Mouse (Mus musculus) neural tube, embryonic 15.5 days (tissue): Measurements from ENCODE around the gene Mafg. TPM values are rescaled to one million over a fixed set of nuclear protein-coding genes. Genes with fewer than 3 reads are reported as not detected.
"Not testable (repeated sequence)": the region's sequence is repeated elsewhere in the genome, so short reads cannot be mapped to it uniquely, and the experiment has no call there.

Experiments
- ATAC-seq: fragments of 200-750 bp; cut with Nextera tagmentation; 2 replicates; pipeline ENCODE4 v1.8.0; 2017; ENCODE audit warnings: mild to moderate bottlenecking, moderate TSS enrichment, moderate library complexity; ENCODE audit not compliant: low FRiP score
- H3K27ac ChIP-seq: fragments of 300-500 bp; sonication (generic); replicated peaks from 2 replicates; pipeline ENCODE4 v1.5.1; 2015; ENCODE audit warnings: mild to moderate bottlenecking, inconsistent platforms
- H3K27me3 ChIP-seq: fragments of 300-500 bp; sonication (generic); replicated peaks from 2 replicates; pipeline ENCODE4 v1.6.1; 2015; ENCODE audit warnings: inconsistent platforms
- H3K36me3 ChIP-seq: fragments of 300-500 bp; sonication (generic); 2 replicates; pipeline ENCODE4 v1.6.1; 2015; ENCODE audit warnings: inconsistent platforms
- H3K4me1 ChIP-seq: fragments of 300-500 bp; sonication (generic); 2 replicates; pipeline ENCODE4 v1.6.1; 2015; ENCODE audit warnings: inconsistent platforms
- H3K4me2 ChIP-seq: fragments of 300-500 bp; sonication (generic); 2 replicates; pipeline ENCODE4 v1.6.1; 2015; ENCODE audit warnings: inconsistent platforms, mild to moderate bottlenecking, moderate library complexity
- H3K4me3 ChIP-seq: fragments of 300-500 bp; sonication (generic); replicated peaks from 2 replicates; pipeline ENCODE4 v1.5.1; 2015; ENCODE audit warnings: mild to moderate bottlenecking, inconsistent platforms
- H3K9ac ChIP-seq: fragments of 300-500 bp; sonication (generic); replicated peaks from 2 replicates; pipeline ENCODE4 v1.6.1; 2015; ENCODE audit warnings: mild to moderate bottlenecking, inconsistent platforms
- H3K9me3 ChIP-seq: fragments of 300-500 bp; sonication (generic); replicated peaks from 2 replicates; pipeline ENCODE4 v1.6.1; 2016; ENCODE audit warnings: inconsistent platforms
- WGBS: fragments of 180-500 bp; shearing (Covaris S2); methylation state at CpG from one replicate; pipeline ENCODE4 v1.1.7; 2015; ENCODE audit warnings: mixed read lengths; 5-methylcytosine and 5-hydroxymethylcytosine counted together
- polyA plus RNA-seq: library from polyadenylated mRNA; unstranded; fragments of >200 nt; fragmentation: Nextera tagmentation; extraction: Ambion mirVana; gene quantifications from 2 replicates; pipeline ENCODE4 v1.2.1, GENCODE M21; 2015

The Mafg gene
- polyA plus RNA-seq, 1 experiment from 2014 or later = 41.0 TPM

DNA sequence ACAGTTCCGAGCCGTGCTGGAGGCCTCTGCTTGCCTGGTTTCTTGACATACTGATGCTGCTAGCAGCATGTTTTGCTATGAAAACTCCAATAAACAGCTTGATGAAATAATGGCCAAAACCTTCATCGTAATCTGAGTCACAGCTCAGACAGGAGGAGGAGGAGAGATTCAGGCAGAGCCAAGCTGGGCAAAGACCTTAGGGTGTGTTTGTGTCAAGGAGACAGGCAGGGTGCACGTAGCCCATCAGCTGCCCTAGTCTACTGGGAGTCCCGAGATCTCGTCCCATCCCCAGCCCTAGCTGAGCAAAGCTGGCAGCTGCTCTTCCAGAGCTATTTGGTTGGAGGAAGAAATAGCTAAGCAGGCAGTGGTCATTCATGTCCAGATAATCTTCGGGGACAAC is 27.7 kb downstream of the Mafg start:
- Histone ChIP-seq H3K27ac (no peak overlapping the region), H3K27me3 (peaks cover 3% of the 10 kb centered on the region; the same call in 1 of the 2 replicates), H3K9ac (no peak overlapping the region), H3K4me3 (no peak overlapping the region), H3K36me3 (peaks cover 65% of the 10 kb centered on the region), H3K4me1 (peaks cover 12% of the 10 kb centered on the region), H3K4me2 (no peak overlapping the region), H3K9me3 (no peaks in the 10 kb centered on the region)
- WGBS = 92% methylated on average over 7 of the region's 7 CpGs
- no peak for ATAC-seq

DNA sequence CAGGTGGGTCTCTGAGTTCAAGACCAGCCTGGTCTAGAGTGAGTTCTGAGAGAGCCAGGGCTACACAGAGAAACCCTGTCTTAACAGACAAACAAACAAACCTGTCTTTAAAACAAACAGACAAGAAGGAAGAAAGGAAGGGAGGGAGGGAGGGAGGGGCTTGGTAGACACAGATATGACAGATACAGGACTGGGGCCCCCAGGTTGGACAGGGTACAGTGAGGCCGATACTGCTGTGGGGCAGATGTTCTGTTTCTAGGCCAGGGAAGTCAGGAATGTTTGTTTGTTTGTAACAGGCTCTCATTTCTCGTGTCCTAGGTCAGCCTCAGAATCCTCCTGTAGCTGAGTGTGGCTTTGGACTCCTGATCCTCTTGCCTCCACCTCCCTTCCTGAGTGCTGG is 29.9 kb downstream of the Mafg start:
- Histone ChIP-seq H3K27ac (no peak overlapping the region), H3K9me3 (no peaks in the 10 kb centered on the region), H3K4me2 (no peak overlapping the region), H3K4me1 (peaks cover 16% of the 10 kb centered on the region), H3K9ac (no peak overlapping the region), H3K4me3 (no peak overlapping the region), H3K27me3 (no peaks in the 10 kb centered on the region), H3K36me3 (peaks cover 58% of the 10 kb centered on the region)
- ATAC-seq = no peak
- 90% methylated on average over 2 of the region's 2 CpGs for WGBS

DNA sequence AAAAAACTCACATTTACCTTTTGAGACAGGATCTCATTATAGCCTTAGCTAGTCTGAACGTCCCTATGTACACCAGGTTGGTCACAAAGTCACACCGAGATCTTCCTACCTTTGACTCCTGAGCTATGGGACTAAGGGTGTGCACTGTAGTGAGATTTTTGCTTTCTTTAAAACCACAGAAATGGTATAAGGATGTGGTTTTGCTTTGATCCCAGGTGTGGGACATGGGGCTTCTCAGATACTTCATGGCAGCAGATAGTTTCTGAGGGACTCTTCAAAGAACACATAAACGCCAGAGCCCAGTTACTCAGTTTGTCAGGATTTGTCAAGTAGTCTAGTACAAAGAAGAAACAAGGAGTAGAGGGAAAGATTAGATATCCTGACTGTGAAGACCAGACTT is 32.7 kb downstream of the Mafg start:
- Histone ChIP-seq H3K27ac (no peak overlapping the region), H3K4me3 (no peak overlapping the region), H3K4me2 (no peak overlapping the region), H3K9me3 (no peaks in the 10 kb centered on the region), H3K36me3 (peaks cover 56% of the 10 kb centered on the region), H3K4me1 (peaks cover 28% of the 10 kb centered on the region), H3K27me3 (no peaks in the 10 kb centered on the region), H3K9ac (no peak overlapping the region)
- ATAC-seq = no peak
- WGBS = 99% methylated on average over 3 of the region's 3 CpGs

DNA sequence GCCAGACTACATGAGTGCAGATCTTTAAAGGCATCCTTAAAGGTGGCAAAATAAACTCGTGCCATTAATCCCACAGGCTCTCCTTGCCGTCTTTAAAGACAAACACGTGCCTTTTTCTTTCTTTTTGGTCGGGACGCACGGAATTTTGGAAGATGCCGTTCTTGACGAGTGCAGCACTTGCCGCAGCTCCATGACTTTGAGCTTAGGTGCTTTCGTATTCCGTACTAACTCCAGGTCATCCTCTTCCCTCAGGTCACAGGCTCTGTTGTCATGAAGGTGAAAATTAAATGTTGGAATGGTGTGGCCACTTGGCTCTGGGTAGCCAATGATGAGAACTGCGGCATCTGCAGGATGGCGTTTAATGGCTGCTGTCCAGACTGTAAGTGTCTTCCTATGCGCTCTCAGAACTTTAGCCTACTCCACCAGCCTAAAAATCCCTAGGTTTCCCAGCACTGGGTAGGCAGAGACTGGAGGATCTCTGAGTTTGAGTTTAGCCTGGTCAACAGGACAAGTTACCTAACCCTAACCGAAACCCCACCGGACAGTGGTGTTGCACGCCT is 34.3 kb downstream of the Mafg start:
- ATAC-seq = no peak
- Histone ChIP-seq H3K27me3 (no peaks in the 10 kb centered on the region), H3K4me2 (peak overlapping the region; percentile 74), H3K9me3 (no peaks in the 10 kb centered on the region), H3K4me3 (peak overlapping the region; percentile 97), H3K9ac (peak overlapping the region; percentile 96), H3K36me3 (peaks cover 54% of the 10 kb centered on the region), H3K27ac (peak overlapping the region; percentile 90), H3K4me1 (peaks cover 28% of the 10 kb centered on the region)
- 51% methylated on average over 17 of the region's 17 CpGs for WGBS

DNA sequence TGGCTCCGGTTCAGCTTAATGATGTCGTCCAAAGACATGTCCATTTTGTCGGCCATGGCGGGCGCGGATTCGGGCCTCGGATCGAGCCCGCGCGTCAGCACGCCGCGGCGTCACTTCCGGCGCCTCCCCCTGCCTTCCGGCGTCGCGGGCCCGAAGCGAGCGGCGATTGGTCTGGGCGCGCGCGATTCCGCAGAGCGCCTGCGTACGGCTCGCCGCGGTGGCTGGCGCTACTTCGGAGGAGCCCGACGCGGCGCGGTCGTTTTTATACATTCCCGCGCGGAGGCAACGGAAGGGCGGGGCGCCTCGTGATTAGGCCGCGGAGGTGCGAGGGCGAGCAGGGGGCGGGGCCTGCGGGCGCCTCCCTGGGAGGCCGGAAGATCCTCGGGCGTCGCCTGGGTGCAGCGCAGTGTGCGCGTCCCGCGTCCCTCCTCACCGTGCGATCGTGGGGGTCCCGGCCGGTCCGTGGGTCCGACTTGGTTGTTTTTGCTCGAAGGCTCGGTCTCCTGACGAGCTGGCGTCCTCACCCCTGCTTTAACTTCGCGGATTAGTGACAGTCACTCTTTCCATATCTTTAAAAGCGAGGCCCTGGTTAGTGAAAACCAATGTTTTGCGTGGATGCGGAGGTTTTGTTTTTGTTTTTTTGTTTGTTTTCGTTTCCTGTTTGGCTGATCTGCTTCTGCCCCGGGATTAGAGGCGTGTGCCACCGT is 35.0 kb downstream of the Mafg start, which contains the start of the genes Alyref and Anapc11:
Alyref (minus strand) TSS at position 83 of the 707 bp plus-strand sequence.
Anapc11 (plus strand) TSS at position 139 of the 707 bp plus-strand sequence.
- Histone ChIP-seq H3K4me2 (peak within 1 kb of the TSS; percentile 95), H3K27ac (peak within 1 kb of the TSS; percentile 90), H3K36me3 (peaks cover 55% of the 10 kb centered on the region), H3K27me3 (no peaks in the 10 kb centered on the region), H3K4me3 (peak within 1 kb of the TSS; percentile 97), H3K4me1 (peaks cover 30% of the 10 kb centered on the region), H3K9me3 (no peaks in the 10 kb centered on the region), H3K9ac (peak within 1 kb of the TSS; percentile 96)
- under 1% methylated on average over 88 of the region's 88 CpGs for WGBS
- peak; percentile 97 for ATAC-seq

DNA sequence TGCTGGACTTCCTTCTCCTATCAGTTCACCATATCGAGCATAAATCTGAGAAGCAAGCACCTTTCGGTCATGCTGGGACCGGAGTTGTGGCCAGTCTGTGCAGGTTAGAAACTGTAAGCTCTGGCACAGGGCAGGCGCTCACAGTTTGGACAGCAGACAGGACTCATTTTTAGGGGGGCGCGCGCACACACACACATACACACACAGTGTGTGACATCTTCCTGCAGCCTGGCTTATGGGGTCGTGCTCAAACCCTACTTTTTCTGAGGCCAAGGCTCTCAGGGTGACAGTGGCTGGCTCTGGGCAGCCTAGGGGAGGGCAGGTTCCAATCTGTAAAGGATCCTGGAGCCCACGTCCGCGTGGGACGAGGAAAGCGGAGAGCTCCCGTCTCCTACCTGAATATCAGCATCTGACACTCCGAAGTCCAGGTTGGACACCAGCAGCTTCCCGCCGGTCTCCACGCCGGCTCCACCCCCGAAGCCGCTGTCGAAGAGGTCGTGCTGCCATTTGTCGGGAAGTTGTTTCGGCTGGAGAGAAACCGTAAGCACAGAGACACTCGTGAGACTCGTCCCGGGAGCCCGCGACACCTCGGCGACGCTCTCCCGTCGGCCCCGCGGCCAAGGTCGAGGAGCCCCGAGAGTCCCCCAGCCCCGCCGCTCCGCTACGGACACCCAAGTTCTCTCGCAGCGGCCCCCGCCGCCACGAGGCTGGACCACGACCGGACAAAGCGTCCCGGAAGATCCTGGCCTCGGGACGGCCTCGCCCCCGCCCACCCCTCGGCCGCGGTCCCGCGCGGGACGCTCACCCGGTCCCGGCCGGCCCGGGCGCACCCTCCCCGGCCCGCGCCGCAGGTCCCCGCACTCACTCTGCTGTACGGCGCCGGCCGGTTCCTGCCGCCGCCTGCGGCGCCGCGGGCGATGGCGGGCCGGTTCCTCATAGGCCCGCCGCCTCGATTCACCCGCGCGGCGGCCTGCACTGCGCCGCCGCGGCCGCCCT is 35.9 kb downstream of the Mafg start:
- WGBS = 4% methylated on average over 99 of the region's 99 CpGs
- Histone ChIP-seq H3K27ac (peak overlapping the region; percentile 90), H3K36me3 (peaks cover 55% of the 10 kb centered on the region), H3K27me3 (no peaks in the 10 kb centered on the region), H3K4me1 (peaks cover 31% of the 10 kb centered on the region), H3K9me3 (no peaks in the 10 kb centered on the region), H3K4me2 (peak overlapping the region; percentile 95), H3K4me3 (peak overlapping the region; percentile 97), H3K9ac (peak overlapping the region; percentile 96)
- peak; percentile 62 for ATAC-seq

DNA sequence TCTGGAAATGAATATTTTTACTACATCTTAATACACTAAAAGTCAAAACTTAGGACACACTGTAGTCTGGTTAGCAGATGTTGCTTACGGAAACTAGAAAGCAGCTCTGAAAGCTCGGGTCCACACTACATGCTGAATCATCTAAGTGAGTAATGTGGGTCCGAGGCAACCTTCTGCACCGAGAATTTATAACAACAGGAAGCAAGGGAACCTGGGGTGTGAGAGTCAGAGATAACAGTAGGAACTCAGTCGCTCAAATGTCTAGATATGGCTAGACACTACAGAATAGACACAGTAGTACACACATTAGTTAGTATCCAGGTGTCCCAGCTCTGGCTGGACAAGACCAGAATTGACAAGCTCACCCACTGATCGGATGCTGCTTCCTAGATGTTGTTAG is 44.9 kb downstream of the Mafg start:
- H3K27ac ChIP-seq = no peak overlapping the region
- ATAC-seq = no peak
- WGBS = 93% methylated on average over 6 of the region's 6 CpGs
- no peaks in the 10 kb centered on the region for H3K27me3 ChIP-seq
- no peak overlapping the region for H3K4me2 ChIP-seq
- H3K36me3 ChIP-seq = peaks cover 88% of the 10 kb centered on the region
- H3K4me3 ChIP-seq = no peak overlapping the region
- H3K9ac ChIP-seq = no peak overlapping the region
- 0 out of 2 replicates have a peak, but pooled peaks cover 2% of the 10 kb centered on the region for H3K4me1 ChIP-seq
- no peaks in the 10 kb centered on the region for H3K9me3 ChIP-seq

DNA sequence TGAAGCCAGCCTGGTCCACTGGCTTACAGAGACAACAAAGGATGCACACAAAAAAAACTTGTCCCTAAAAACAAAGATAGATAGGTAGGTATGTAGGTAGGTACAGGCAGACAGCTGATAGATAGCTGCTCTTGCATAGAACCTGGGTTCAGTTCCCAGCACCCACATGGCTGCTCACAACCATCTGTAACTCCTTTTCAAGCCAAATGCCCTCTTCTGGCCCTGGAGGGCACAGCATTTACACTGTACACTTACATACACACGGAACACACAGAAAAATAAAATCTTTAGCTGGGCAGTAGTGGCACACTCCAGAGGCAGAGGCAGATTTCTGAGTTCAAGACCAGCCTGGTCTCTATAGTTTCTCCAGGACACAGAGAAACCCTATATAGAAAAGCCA is 49.5 kb downstream of the Mafg start:
- H3K4me1 ChIP-seq = peaks cover 25% of the 10 kb centered on the region
- WGBS = 94% methylated on average over 1 of the region's 1 CpGs
- H3K9me3 ChIP-seq = no peaks in the 10 kb centered on the region
- no peak overlapping the region for H3K4me2 ChIP-seq
- H3K36me3 ChIP-seq = peaks cover 49% of the 10 kb centered on the region
- no peak for ATAC-seq
- no peak overlapping the region for H3K9ac ChIP-seq
- no peak overlapping the region for H3K27ac ChIP-seq
- H3K27me3 ChIP-seq = no peaks in the 10 kb centered on the region
- no peak overlapping the region for H3K4me3 ChIP-seq

DNA sequence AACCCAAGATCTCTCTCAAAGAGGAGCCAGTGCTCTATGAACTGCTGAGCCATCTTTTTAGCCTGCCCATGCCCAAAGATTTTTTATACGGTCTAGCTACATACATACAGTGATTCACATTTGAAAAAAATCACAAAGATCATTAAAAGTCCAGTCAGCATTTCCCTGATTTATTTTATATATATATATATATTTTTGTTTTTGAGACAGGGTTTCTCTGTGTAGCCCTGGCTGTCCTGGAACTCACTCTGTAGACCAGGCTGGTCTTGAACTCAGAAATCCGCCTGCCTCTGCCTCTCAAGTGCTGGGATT is 50.5 kb downstream of the Mafg start:
- H3K9me3 ChIP-seq, H3K4me3 ChIP-seq, H3K4me2 ChIP-seq, H3K27me3 ChIP-seq, ATAC-seq, H3K9ac ChIP-seq: not testable (repeated sequence)
- WGBS = 94% methylated on average over 2 of the region's 2 CpGs
- Histone ChIP-seq H3K27ac (0 out of 2 replicates have a peak overlapping the region, but pooled peaks have one; percentile 97), H3K4me1 (peaks cover 28% of the 10 kb centered on the region), H3K36me3 (peaks cover 51% of the 10 kb centered on the region)

DNA sequence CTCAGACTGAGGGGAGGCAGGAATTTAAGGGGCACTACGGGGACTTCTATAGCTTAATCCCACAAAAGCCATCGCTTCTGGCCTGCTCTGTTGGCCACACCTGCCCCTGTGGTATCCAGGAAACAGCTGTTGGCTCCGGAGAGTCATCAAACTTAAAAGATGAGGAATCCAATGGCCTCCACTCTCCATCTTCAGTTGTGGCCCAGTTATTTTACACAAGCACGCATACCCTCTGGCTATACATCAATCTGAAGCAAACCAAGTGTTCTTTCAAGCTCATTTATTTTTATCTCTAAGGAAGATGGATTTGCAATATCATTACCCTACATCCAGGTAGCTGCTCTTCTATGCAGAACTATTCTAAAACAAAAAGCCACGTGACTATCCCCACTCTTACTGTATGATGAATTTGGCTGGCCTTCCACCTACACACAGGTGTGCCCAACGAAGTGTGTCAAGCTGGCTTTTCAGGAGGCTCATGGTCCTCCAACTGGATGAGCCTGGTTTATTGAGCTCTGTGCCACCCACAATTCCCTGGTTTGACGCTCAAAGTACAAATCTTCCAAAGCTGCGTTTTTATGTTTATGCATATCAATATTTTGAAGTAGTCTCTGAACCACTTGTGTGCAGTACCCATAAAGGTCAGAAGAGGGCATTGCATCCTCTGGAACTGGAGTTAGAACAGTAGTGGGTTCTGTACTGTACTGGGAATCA is 51.0 kb downstream of the Mafg start:
- no peaks in the 10 kb centered on the region for H3K27me3 ChIP-seq
- peaks cover 51% of the 10 kb centered on the region for H3K36me3 ChIP-seq
- H3K27ac ChIP-seq = peak overlapping the region; percentile 97
- H3K4me2 ChIP-seq = peak overlapping the region; percentile 96
- H3K9me3 ChIP-seq = no peaks in the 10 kb centered on the region
- no peak; the same call in 1 of the 2 replicates for ATAC-seq
- peak overlapping the region; percentile 91 for H3K9ac ChIP-seq
- WGBS = 64% methylated on average over 8 of the region's 8 CpGs
- peaks cover 28% of the 10 kb centered on the region for H3K4me1 ChIP-seq
- H3K4me3 ChIP-seq = peak overlapping the region; percentile 89
